Mouse (Mus musculus) embryonic facial prominence, embryonic 10.5 days (tissue): ENCODE results near the gene Hnrnph1. TPM values are rescaled to one million over a fixed set of nuclear protein-coding genes. Genes with fewer than 3 reads are reported as not detected.
"Not testable (repeated sequence)": the region's sequence is repeated elsewhere in the genome, so short reads cannot be mapped to it uniquely, and the experiment has no call there.

Experiments
- DNase-seq: peaks from one replicate; pipeline ENCODE4 v3.0.0-alpha.2; 2017; ENCODE audit warnings: low spot score
- H3K27ac ChIP-seq: fragments of 300-500 bp; sonication (generic); replicated peaks from 2 replicates; pipeline ENCODE4 v1.5.1; 2016; ENCODE audit warnings: mild to moderate bottlenecking
- H3K27me3 ChIP-seq: fragments of 300-500 bp; sonication (generic); replicated peaks from 2 replicates; pipeline ENCODE4 v1.6.1; 2016; ENCODE audit warnings: low read depth, mild to moderate bottlenecking; ENCODE audit not compliant: poor library complexity, severe bottlenecking
- H3K36me3 ChIP-seq: fragments of 300-500 bp; sonication (generic); replicated peaks from 2 replicates; pipeline ENCODE4 v1.6.1; 2016; ENCODE audit warnings: mild to moderate bottlenecking, moderate library complexity
- H3K4me1 ChIP-seq: fragments of 300-500 bp; sonication (generic); 2 replicates; pipeline ENCODE4 v1.6.1; 2016
- H3K4me3 ChIP-seq: fragments of 300-500 bp; sonication (generic); 2 replicates; pipeline ENCODE4 v1.5.1; 2016; ENCODE audit warnings: mild to moderate bottlenecking, moderate library complexity
- H3K9me3 ChIP-seq: fragments of 300-500 bp; sonication (generic); 2 replicates; pipeline ENCODE4 v1.6.1; 2016; ENCODE audit warnings: mild to moderate bottlenecking
- WGBS: fragments of 180-500 bp; shearing (Covaris S2); methylation state at CpG from one replicate; pipeline ENCODE4 v1.1.7; 2016; 5-methylcytosine and 5-hydroxymethylcytosine counted together
- polyA plus RNA-seq: library from polyadenylated mRNA; unstranded; fragments of >200 nt; fragmentation: Nextera tagmentation; extraction: Ambion mirVana; gene quantifications from 2 replicates; pipeline ENCODE4 v1.2.1, GENCODE M21; 2016

Hnrnph1 gene
- polyA plus RNA-seq, 1 experiment from 2014 or later, result 611 TPM

DNA sequence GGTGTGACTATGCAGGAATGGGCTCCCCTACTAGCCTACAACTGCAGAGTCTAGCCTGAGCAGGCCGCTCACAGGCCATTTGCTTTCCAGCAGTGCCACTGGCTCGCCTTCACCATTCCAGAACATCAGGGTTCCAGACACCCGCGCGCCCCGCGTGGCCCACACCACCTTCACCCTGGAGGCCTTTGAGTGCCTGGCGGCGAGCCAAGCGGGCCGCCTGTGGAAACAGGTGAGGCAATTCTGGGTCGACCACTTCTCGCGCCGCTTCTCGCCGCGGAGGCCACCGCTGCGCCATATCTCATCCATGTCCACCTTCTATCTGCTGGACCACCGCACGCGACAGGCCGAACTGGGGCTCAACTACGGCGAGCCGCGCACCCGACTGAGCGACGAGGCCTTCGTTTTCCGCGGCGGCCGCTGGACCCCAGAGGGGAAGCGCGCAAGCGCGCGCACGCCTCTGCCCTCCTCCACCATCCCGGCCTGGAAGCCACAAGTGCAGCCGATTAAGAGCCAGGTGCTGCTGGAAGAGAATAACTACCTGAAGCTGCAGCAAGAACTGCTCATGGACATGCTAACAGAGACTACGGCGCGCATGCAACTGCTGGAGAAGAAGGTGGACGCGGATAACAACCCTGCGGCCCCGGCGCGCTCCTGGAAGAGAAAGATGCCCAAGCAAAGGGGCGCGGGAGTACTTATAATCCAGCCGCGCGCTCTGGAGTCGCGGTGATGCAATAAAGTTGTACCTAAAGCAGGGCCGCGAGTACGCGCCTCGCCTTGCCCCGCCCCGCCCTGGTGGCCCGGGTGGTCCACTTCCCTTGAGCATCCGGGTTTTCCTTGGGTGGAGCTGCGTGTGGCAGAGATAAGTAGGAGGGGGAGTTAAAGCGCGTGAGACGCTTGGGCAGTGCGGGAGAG is 17.6 kb upstream of the Hnrnph1 start:
- WGBS, result 3% methylated on average over 74 of the region's 74 CpGs
- peak overlapping the region; percentile 80 for H3K27ac ChIP-seq
- H3K4me1 ChIP-seq, result peaks cover 9% of the 10 kb centered on the region
- H3K4me3 ChIP-seq, result peak overlapping the region; percentile 72
- no peaks in the 10 kb centered on the region for H3K36me3 ChIP-seq
- H3K9me3 ChIP-seq, result no peaks in the 10 kb centered on the region
- H3K27me3 ChIP-seq, result peaks cover 54% of the 10 kb centered on the region
- DNase-seq, result peak; percentile 82

DNA sequence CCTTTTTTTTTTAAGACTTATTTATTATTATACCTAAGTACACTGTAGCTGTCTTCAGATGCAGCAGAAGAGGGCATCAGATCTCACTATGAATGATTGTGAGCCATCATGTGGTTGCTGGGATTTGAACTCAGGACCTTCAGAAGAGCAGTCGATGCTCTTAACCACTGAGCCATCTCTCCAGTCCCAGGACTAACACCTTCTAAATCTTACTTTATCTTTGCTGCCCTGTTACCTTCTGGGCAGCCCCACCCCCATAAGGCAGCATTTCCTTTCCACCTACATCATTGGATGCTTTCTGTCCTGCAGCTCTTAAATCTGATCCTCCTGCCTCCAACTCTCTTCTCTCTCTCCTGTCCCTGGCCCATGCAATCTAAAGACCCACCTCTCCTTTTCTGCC is 15.5 kb upstream of the Hnrnph1 start:
- 79% methylated on average over 1 of the region's 1 CpGs for WGBS
- not testable (repeated sequence) for H3K36me3 ChIP-seq, H3K27ac ChIP-seq, H3K9me3 ChIP-seq, DNase-seq, H3K4me1 ChIP-seq, H3K4me3 ChIP-seq
- peaks cover 54% of the 10 kb centered on the region for H3K27me3 ChIP-seq

DNA sequence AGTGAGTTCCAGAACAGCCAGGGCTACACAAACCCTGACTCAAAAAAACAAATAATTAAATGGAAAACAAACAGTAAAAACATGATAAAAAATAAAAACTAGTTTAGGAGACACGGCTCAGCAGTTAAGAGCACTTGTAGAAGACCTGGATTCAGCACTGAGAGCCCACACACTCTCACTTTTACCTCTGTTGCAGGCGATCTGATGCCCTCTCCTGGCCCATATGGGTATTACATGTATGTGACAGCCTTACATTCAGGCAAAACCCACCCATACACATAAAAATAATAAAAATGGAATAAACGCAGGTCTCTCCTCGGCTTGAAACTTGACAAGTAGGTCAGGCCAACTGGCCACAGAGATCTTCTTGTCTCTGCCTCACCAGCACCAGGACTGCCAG is 12.2 kb upstream of the Hnrnph1 start:
- WGBS, result 11% methylated on average over 4 of the region's 4 CpGs
- Histone ChIP-seq H3K27me3 (peaks cover 28% of the 10 kb centered on the region), H3K4me1 (peaks cover 1% of the 10 kb centered on the region; the same call in 1 of the 2 replicates), H3K27ac (no peak overlapping the region), H3K4me3 (no peak overlapping the region), H3K9me3 (no peaks in the 10 kb centered on the region), H3K36me3 (no peaks in the 10 kb centered on the region)
- DNase-seq, result peak; percentile 76

DNA sequence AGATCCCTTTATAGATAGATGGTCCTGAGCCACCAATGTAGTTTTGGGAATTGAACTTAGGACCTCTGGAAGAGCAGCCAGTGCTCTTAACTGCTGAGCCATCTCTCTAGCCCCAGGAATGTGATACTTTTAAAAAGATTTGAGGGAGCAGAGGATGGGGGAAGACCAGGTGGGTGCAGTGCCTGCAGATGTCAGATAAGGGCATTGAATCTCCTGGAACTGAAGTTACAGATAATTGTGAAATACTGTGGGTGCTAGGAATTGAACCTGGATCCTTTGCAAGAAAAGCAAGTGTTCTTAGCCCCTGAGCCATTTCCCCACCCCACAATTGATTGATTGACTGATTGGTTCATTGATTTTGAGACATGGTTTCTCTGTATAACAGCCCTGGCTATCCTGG is 11.5 kb upstream of the Hnrnph1 start:
- H3K27ac ChIP-seq, result no peak overlapping the region
- H3K9me3 ChIP-seq, result no peaks in the 10 kb centered on the region
- H3K4me1 ChIP-seq, result no peaks in the 10 kb centered on the region
- no peak for DNase-seq
- no peaks in the 10 kb centered on the region for H3K36me3 ChIP-seq
- no peak overlapping the region for H3K4me3 ChIP-seq
- peaks cover 22% of the 10 kb centered on the region for H3K27me3 ChIP-seq

DNA sequence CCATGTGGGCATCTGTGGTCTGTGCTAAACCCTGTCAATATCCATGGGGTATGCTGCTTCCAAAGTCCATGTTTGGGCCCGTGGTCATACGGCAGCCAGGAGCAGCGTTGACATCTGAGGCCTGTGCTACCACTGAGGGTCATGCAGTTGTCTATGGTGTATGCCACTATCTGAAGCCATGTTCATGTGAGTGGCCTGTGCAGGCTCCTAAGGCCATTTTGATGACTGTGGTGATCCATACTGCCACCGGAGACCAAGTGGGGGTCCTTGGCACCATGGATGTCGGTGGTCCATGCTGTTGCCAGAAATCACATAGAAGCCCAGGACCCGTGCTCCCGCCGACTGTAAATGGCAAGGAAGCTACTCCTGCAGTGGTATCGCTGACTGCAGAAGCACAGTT is 9.3 kb upstream of the Hnrnph1 start:
- 90% methylated on average over 9 of the region's 9 CpGs for WGBS
- no peak overlapping the region for H3K4me3 ChIP-seq
- DNase-seq, result no peak
- H3K27ac ChIP-seq, result no peak overlapping the region
- no peaks in the 10 kb centered on the region for H3K27me3 ChIP-seq
- no peaks in the 10 kb centered on the region for H3K9me3 ChIP-seq
- H3K36me3 ChIP-seq, result no peaks in the 10 kb centered on the region
- peaks cover 11% of the 10 kb centered on the region; the same call in 1 of the 2 replicates for H3K4me1 ChIP-seq

DNA sequence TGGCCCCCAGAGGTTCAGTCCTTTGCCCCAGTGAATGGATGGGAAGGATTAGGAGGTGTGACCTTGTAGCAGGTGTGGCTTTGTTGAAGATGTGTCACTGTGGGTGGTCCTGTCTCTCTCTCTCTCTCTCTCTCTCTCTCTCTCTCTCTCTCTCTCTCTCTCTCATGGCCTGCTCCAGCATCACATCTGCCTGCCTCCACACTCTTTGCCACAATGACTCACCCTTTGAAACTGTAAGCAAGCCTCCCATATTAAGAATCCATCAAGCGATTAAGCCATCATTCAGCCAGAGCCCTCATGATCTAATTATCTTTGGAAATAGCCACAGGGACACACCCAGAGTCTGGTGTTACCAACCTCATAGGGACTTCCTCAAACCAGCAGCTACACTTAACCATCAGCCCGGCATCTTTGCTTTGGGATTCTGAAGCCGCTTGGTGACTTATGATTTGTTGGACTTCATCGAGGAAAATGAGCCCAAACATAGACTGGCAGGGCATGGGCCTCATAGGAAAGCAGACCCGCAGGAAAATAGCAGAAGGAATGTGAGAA is 7.4 kb upstream of the Hnrnph1 start:
- 90% methylated on average over 5 of the region's 5 CpGs for WGBS
- no peaks in the 10 kb centered on the region for H3K9me3 ChIP-seq
- H3K4me1 ChIP-seq, result peaks cover 11% of the 10 kb centered on the region; the same call in 1 of the 2 replicates
- no peak for DNase-seq
- H3K4me3 ChIP-seq, result no peak overlapping the region
- no peaks in the 10 kb centered on the region for H3K27me3 ChIP-seq
- no peak overlapping the region for H3K27ac ChIP-seq
- H3K36me3 ChIP-seq, result no peaks in the 10 kb centered on the region

DNA sequence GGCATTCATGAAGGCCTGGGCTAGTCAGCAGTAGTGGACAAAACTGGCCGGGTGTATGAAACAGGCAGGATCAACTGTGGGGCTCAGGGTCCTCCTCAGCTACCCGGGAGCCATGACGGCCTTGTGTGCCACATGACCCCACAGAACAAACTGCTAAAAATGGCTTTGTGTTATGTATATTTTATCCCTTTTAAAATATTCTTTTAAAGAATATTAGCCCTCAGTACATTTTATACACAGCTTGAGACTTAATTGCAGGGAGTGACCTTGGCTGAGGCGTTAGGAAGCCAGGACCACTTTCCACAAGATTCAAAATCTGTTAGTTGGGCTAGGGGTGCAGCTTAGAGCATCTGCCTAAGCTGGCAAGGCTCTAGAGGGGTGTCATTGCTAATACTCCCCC is 5.8 kb upstream of the Hnrnph1 start:
- H3K36me3 ChIP-seq, result no peaks in the 10 kb centered on the region
- H3K27me3 ChIP-seq, result peaks cover 6% of the 10 kb centered on the region
- peak overlapping the region; percentile 71 for H3K27ac ChIP-seq
- peak overlapping the region; percentile 52 for H3K4me3 ChIP-seq
- DNase-seq, result no peak
- WGBS, result 56% methylated on average over 4 of the region's 4 CpGs
- no peaks in the 10 kb centered on the region for H3K9me3 ChIP-seq
- H3K4me1 ChIP-seq, result peaks cover 12% of the 10 kb centered on the region

DNA sequence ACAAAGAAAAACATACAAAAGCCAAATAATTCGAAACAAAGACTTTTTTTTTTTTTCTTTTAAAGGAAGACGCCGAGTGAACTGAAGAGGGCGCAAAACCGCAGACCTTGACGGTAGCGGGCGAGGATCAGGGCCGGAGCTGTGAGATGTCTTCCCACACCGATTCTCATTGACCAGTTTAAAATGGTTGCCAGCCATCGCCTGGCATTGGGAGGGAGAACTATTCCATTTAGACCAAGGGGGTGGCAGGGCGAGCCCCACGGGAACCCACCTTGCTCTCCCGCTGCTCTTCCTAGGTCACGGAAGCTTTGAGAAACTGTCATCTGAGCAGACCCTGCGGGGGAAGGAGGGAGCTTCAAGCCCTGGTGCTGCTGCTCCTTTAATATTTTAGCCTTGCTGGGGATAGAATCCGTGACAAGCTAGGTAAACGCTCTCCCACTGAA is 5.4 kb upstream of the Hnrnph1 start:
- no peaks in the 10 kb centered on the region for H3K36me3 ChIP-seq
- H3K27me3 ChIP-seq, result peaks cover 6% of the 10 kb centered on the region
- peaks cover 16% of the 10 kb centered on the region for H3K4me1 ChIP-seq
- peak overlapping the region; percentile 52 for H3K4me3 ChIP-seq
- 2% methylated on average over 18 of the region's 18 CpGs for WGBS
- no peaks in the 10 kb centered on the region for H3K9me3 ChIP-seq
- H3K27ac ChIP-seq, result peak overlapping the region; percentile 71
- DNase-seq, result peak; percentile 75

DNA sequence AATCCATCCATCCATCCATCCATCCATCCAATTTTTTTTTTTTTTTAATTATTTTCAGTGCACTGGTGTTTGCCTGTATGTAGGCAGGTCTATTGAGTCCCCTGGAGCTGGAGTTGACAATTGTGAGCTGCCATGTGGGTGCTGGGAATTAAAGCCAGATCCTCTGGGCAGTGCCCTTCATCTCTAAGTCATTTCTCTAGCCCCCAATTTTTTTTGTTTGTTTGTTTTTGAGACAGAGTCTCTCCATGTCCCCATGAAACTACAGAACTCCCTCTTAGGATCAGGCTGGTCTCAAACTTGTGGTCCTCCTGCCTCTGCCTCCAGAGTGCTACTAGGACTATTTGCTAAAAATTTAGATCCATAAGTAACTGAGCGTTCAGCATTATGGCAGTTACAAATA is 4.9 kb upstream of the Hnrnph1 start:
- H3K27me3 ChIP-seq, result peaks cover 6% of the 10 kb centered on the region
- H3K27ac ChIP-seq, result peak overlapping the region; percentile 71; the same call in 1 of the 2 replicates
- WGBS, result 97% methylated on average over 1 of the region's 1 CpGs
- H3K9me3 ChIP-seq, result no peaks in the 10 kb centered on the region
- no peaks in the 10 kb centered on the region for H3K36me3 ChIP-seq
- peak overlapping the region; percentile 52 for H3K4me3 ChIP-seq
- peaks cover 21% of the 10 kb centered on the region for H3K4me1 ChIP-seq
- DNase-seq, result no peak

DNA sequence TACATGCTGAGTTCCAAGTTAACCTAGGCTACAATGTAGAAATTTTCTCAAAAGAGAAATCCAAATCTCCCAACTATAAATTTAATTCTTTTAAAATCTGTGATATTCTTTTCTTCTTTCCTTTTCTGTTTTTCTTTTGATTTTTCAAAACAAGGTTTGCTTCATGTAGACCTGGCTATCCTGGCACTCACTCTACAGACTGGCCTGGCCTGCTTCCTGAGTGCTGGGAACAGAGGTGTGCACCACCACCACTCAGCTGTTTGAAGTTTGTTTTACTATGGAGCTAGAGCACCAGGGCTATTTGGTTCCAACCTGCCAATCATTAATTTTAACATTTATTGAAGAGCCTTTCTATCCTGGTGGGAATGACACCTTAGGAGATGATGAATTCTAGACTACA is 3.7 kb upstream of the Hnrnph1 start:
- DNase-seq, result no peak
- Histone ChIP-seq H3K27ac (no peak overlapping the region), H3K9me3 (no peaks in the 10 kb centered on the region), H3K4me1 (peaks cover 21% of the 10 kb centered on the region), H3K27me3 (peaks cover 6% of the 10 kb centered on the region), H3K4me3 (no peak overlapping the region), H3K36me3 (no peaks in the 10 kb centered on the region)

DNA sequence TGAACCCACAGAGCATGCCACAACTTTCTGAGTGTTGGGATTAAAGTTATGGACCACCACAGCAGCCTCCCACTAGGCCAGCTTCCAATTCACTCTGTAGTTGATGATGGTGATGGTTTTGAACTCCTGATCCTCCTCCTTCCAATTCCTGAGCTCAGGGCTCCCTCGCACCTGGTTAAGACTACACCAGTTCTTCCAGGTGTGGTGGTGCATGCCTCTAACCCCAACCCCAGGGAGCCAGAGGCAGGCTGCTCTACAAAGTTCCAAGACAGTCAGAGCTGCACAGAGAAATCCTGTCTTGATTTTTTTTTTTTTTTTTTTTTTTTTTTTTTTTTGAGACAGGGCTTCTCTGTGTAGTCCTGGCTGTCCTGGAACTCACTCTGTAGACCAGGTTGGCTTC is 3.2 kb upstream of the Hnrnph1 start:
- Histone ChIP-seq H3K4me1 (peaks cover 21% of the 10 kb centered on the region), H3K27me3 (peaks cover 6% of the 10 kb centered on the region), H3K36me3 (peaks cover 4% of the 10 kb centered on the region), H3K27ac (no peak overlapping the region), H3K4me3 (no peak overlapping the region), H3K9me3 (no peaks in the 10 kb centered on the region)
- 91% methylated on average over 1 of the region's 1 CpGs for WGBS
- DNase-seq, result no peak

DNA sequence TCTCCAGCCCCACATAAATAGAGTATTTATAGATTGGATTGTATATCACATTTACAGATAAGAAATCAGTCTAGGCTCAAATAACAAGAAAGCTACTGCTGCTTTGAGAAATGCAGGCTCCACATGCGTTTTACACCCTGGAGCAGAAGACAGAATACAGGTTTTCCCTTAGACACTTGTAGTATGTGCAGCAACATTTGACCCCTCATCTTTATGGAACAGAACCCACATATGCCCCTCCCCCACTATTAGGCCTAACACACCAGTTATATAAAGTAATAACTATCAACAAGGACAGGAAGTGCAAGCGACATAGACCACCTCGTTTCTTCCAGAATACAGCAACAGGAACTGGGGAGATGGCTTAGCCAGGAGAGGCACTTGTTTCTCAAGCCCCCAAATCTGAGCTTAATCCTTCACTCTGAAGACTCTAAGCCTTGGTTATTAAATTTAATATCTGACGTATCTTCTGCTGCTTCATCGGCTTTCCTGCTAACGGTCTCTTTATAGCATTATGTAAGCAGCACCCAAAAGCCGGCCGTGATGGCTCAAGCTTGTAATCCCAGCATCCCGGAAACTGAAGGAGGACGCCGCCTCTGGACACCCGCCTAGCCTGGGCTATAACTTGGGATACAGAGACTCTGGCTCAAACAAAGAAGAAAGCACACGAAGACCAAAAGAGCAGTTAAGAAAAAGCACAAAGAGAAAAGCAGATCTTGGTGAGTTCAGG is 2.3 kb upstream of the Hnrnph1 start:
- Histone ChIP-seq H3K9me3 (no peaks in the 10 kb centered on the region), H3K36me3 (peaks cover 12% of the 10 kb centered on the region), H3K4me3 (no peak overlapping the region), H3K4me1 (peaks cover 26% of the 10 kb centered on the region), H3K27ac (no peak overlapping the region), H3K27me3 (peaks cover 6% of the 10 kb centered on the region)
- no peak for DNase-seq
- 91% methylated on average over 13 of the region's 13 CpGs for WGBS
